Mouse (Mus musculus) neural tube, embryonic 15.5 days (tissue): ENCODE results near the gene Irx2. TPM values are rescaled to one million over a fixed set of nuclear protein-coding genes. Genes with fewer than 3 reads are reported as not detected.

Experiments used
- ATAC-seq: fragments of 200-750 bp; cut with Nextera tagmentation; 2 replicates; pipeline ENCODE4 v1.8.0; 2017; ENCODE audit warnings: mild to moderate bottlenecking, moderate TSS enrichment, moderate library complexity; ENCODE audit not compliant: low FRiP score
- H3K27ac ChIP-seq: fragments of 300-500 bp; sonication (generic); replicated peaks from 2 replicates; pipeline ENCODE4 v1.5.1; 2015; ENCODE audit warnings: mild to moderate bottlenecking, inconsistent platforms
- H3K27me3 ChIP-seq: fragments of 300-500 bp; sonication (generic); replicated peaks from 2 replicates; pipeline ENCODE4 v1.6.1; 2015; ENCODE audit warnings: inconsistent platforms
- H3K36me3 ChIP-seq: fragments of 300-500 bp; sonication (generic); 2 replicates; pipeline ENCODE4 v1.6.1; 2015; ENCODE audit warnings: inconsistent platforms
- H3K4me1 ChIP-seq: fragments of 300-500 bp; sonication (generic); 2 replicates; pipeline ENCODE4 v1.6.1; 2015; ENCODE audit warnings: inconsistent platforms
- H3K4me2 ChIP-seq: fragments of 300-500 bp; sonication (generic); 2 replicates; pipeline ENCODE4 v1.6.1; 2015; ENCODE audit warnings: inconsistent platforms, mild to moderate bottlenecking, moderate library complexity
- H3K4me3 ChIP-seq: fragments of 300-500 bp; sonication (generic); replicated peaks from 2 replicates; pipeline ENCODE4 v1.5.1; 2015; ENCODE audit warnings: mild to moderate bottlenecking, inconsistent platforms
- H3K9ac ChIP-seq: fragments of 300-500 bp; sonication (generic); replicated peaks from 2 replicates; pipeline ENCODE4 v1.6.1; 2015; ENCODE audit warnings: mild to moderate bottlenecking, inconsistent platforms
- H3K9me3 ChIP-seq: fragments of 300-500 bp; sonication (generic); replicated peaks from 2 replicates; pipeline ENCODE4 v1.6.1; 2016; ENCODE audit warnings: inconsistent platforms
- WGBS: fragments of 180-500 bp; shearing (Covaris S2); methylation state at CpG from one replicate; pipeline ENCODE4 v1.1.7; 2015; ENCODE audit warnings: mixed read lengths; 5-methylcytosine and 5-hydroxymethylcytosine counted together
- polyA plus RNA-seq: library from polyadenylated mRNA; unstranded; fragments of >200 nt; fragmentation: Nextera tagmentation; extraction: Ambion mirVana; gene quantifications from 2 replicates; pipeline ENCODE4 v1.2.1, GENCODE M21; 2015

Gene Irx2
- polyA plus RNA-seq = 8.1 and 11.4 TPM in 2 replicates

- Histone ChIP-seq H3K36me3 (no peaks in the 10 kb centered on the region), H3K4me2 (peak within 1 kb of the TSS; percentile 75), H3K27ac (peak within 1 kb of the TSS; percentile 73), H3K27me3 (peaks cover 61% of the 10 kb centered on the region), H3K9me3 (no peaks in the 10 kb centered on the region), H3K4me1 (peaks cover 49% of the 10 kb centered on the region), H3K9ac (peak within 1 kb of the TSS; percentile 47), H3K4me3 (peak within 1 kb of the TSS; percentile 49)
- ATAC-seq = peak; percentile 87
- WGBS = 0% methylated on average over 35 of the region's 45 CpGs
Observed at GRCm38 (mm10) chr13:72628462-72628916, at the start of gene Irx2. TSS of gene Irx2 (plus strand) at chr13:72628820.

GRCm38 (mm10) chr13:72581276-72581675 lies 47.3 kb upstream of the Irx2 start:
- H3K4me1 ChIP-seq = no peaks in the 10 kb centered on the region
- 0 out of 2 replicates have a peak, but pooled peaks cover 3% of the 10 kb centered on the region for H3K27me3 ChIP-seq
- no peak for ATAC-seq
- no peak overlapping the region for H3K27ac ChIP-seq
- H3K9ac ChIP-seq = no peak overlapping the region
- H3K9me3 ChIP-seq = no peaks in the 10 kb centered on the region
- H3K36me3 ChIP-seq = no peaks in the 10 kb centered on the region
- H3K4me2 ChIP-seq = no peak overlapping the region
- whole genome bisulfite sequencing = 89% methylated on average over 2 of the region's 2 CpGs
- no peak overlapping the region for H3K4me3 ChIP-seq

DNA sequence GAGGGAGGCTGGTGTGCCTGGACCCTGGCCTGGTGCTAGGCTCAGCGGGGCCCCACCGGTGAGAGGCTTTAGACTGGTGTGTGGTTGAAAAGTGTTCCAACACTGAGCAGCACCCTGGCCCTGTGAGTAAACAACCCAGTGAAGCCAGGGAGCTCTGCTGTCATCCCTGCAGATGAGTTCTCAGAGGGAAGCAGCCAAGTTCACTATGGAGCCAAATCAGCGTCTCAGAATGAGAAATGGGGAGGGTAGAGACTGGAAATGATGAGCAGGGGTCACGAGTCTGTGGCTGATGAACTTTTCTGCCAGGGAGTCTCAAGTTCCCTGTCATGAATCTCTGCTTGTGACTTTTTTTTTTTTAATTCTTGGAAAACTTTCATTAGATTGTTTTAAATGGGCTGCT lies 36.1 kb upstream of the Irx2 start:
- Histone ChIP-seq H3K4me2 (no peak overlapping the region), H3K4me3 (no peak overlapping the region), H3K9me3 (no peaks in the 10 kb centered on the region), H3K27me3 (peaks cover 4% of the 10 kb centered on the region; the same call in 1 of the 2 replicates), H3K9ac (no peak overlapping the region), H3K36me3 (no peaks in the 10 kb centered on the region), H3K4me1 (no peaks in the 10 kb centered on the region), H3K27ac (no peak overlapping the region)
- WGBS = 59% methylated on average over 4 of the region's 4 CpGs
- ATAC-seq = no peak

- H3K9me3 ChIP-seq = no peaks in the 10 kb centered on the region
- H3K36me3 ChIP-seq = no peaks in the 10 kb centered on the region
- H3K4me3 ChIP-seq = no peak overlapping the region
- H3K4me2 ChIP-seq = no peak overlapping the region
- 83% methylated on average over 6 of the region's 6 CpGs for WGBS
- no peak overlapping the region for H3K9ac ChIP-seq
- peaks cover 7% of the 10 kb centered on the region; the same call in 1 of the 2 replicates for H3K27me3 ChIP-seq
- H3K4me1 ChIP-seq = no peaks in the 10 kb centered on the region
- H3K27ac ChIP-seq = no peak overlapping the region
- no peak for ATAC-seq
Observed at GRCm38 (mm10) chr13:72593310-72593709, 35.3 kb upstream of the Irx2 start.

- ATAC-seq = no peak
- H3K4me3 ChIP-seq = no peak overlapping the region
- H3K4me2 ChIP-seq = no peak overlapping the region
- H3K27ac ChIP-seq = no peak overlapping the region
- no peaks in the 10 kb centered on the region for H3K4me1 ChIP-seq
- H3K27me3 ChIP-seq = peaks cover 8% of the 10 kb centered on the region; the same call in 1 of the 2 replicates
- WGBS = 84% methylated on average over 4 of the region's 4 CpGs
- no peak overlapping the region for H3K9ac ChIP-seq
- no peaks in the 10 kb centered on the region for H3K36me3 ChIP-seq
- H3K9me3 ChIP-seq = no peaks in the 10 kb centered on the region
Observed at GRCm38 (mm10) chr13:72593710-72594111, 34.9 kb upstream of the Irx2 start.

GRCm38 (mm10) chr13:72599254-72599653 lies 29.4 kb upstream of the Irx2 start:
- H3K36me3 ChIP-seq = no peaks in the 10 kb centered on the region
- ATAC-seq = no peak
- no peak overlapping the region for H3K27ac ChIP-seq
- H3K27me3 ChIP-seq = 0 out of 2 replicates have a peak, but pooled peaks cover 4% of the 10 kb centered on the region
- H3K4me2 ChIP-seq = no peak overlapping the region
- no peak overlapping the region for H3K4me3 ChIP-seq
- H3K9me3 ChIP-seq = no peaks in the 10 kb centered on the region
- no peaks in the 10 kb centered on the region for H3K4me1 ChIP-seq
- WGBS = 98% methylated on average over 3 of the region's 3 CpGs
- no peak overlapping the region for H3K9ac ChIP-seq

- 55% methylated on average over 16 of the region's 16 CpGs for WGBS
Observed at GRCm38 (mm10) chr13:72608706-72609105, 19.9 kb upstream of the Irx2 start.

GRCm38 (mm10) chr13:72610277-72610676 lies 18.3 kb upstream of the Irx2 start:
- 98% methylated on average over 2 of the region's 2 CpGs for WGBS
- no peak overlapping the region for H3K9ac ChIP-seq

More at GRCm38 (mm10) chr13:72608706-72609105, 19.9 kb upstream of the Irx2 start:
- H3K9ac ChIP-seq = no peak overlapping the region
- no peak for ATAC-seq
- H3K4me2 ChIP-seq = no peak overlapping the region
- no peaks in the 10 kb centered on the region for H3K9me3 ChIP-seq
- H3K27me3 ChIP-seq = 0 out of 2 replicates have a peak, but pooled peaks cover 5% of the 10 kb centered on the region
- no peak overlapping the region for H3K4me3 ChIP-seq
- H3K4me1 ChIP-seq = no peaks in the 10 kb centered on the region
- H3K36me3 ChIP-seq = no peaks in the 10 kb centered on the region
- H3K27ac ChIP-seq = no peak overlapping the region

GRCm38 (mm10) chr13:72623926-72624846 lies 4.4 kb upstream of the Irx2 start:
- Histone ChIP-seq H3K27me3 (peaks cover 73% of the 10 kb centered on the region), H3K36me3 (no peaks in the 10 kb centered on the region), H3K27ac (no peak overlapping the region), H3K4me1 (peaks cover 29% of the 10 kb centered on the region), H3K9me3 (no peaks in the 10 kb centered on the region), H3K9ac (no peak overlapping the region), H3K4me3 (peak overlapping the region; percentile 18), H3K4me2 (peak overlapping the region; percentile 51)
- ATAC-seq = no peak
- under 1% methylated on average over 46 of the region's 46 CpGs for WGBS

More at GRCm38 (mm10) chr13:72610277-72610676, 18.3 kb upstream of the Irx2 start:
- ATAC-seq = no peak
- no peaks in the 10 kb centered on the region for H3K4me1 ChIP-seq
- no peaks in the 10 kb centered on the region for H3K9me3 ChIP-seq
- no peak overlapping the region for H3K4me2 ChIP-seq
- 0 out of 2 replicates have a peak, but pooled peaks cover 5% of the 10 kb centered on the region for H3K27me3 ChIP-seq
- no peak overlapping the region for H3K27ac ChIP-seq
- no peaks in the 10 kb centered on the region for H3K36me3 ChIP-seq
- H3K4me3 ChIP-seq = no peak overlapping the region

DNA sequence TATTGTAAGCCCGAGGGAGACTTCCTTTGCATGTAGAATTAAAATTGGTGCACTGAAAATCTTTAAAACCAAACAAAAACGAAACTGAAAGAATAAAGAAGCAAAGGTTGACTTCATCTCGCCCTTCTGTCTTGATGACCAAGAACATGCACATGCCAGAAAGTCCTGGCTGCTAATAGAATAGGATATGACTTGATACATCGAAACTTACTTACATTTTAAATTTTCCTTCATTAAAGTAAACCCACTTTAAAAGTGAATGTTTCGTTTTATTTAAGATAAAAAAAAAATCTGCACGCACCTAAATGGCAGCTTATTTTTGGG lies 3.8 kb upstream of the Irx2 start:
- Histone ChIP-seq H3K4me2 (peak overlapping the region; percentile 51), H3K27ac (no peak overlapping the region), H3K9ac (no peak overlapping the region), H3K36me3 (no peaks in the 10 kb centered on the region), H3K9me3 (no peaks in the 10 kb centered on the region), H3K4me3 (peak overlapping the region; percentile 18; the same call in 1 of the 2 replicates), H3K27me3 (peaks cover 69% of the 10 kb centered on the region), H3K4me1 (peaks cover 32% of the 10 kb centered on the region)
- no peak for ATAC-seq
- whole genome bisulfite sequencing = 8% methylated on average over 6 of the region's 6 CpGs

DNA sequence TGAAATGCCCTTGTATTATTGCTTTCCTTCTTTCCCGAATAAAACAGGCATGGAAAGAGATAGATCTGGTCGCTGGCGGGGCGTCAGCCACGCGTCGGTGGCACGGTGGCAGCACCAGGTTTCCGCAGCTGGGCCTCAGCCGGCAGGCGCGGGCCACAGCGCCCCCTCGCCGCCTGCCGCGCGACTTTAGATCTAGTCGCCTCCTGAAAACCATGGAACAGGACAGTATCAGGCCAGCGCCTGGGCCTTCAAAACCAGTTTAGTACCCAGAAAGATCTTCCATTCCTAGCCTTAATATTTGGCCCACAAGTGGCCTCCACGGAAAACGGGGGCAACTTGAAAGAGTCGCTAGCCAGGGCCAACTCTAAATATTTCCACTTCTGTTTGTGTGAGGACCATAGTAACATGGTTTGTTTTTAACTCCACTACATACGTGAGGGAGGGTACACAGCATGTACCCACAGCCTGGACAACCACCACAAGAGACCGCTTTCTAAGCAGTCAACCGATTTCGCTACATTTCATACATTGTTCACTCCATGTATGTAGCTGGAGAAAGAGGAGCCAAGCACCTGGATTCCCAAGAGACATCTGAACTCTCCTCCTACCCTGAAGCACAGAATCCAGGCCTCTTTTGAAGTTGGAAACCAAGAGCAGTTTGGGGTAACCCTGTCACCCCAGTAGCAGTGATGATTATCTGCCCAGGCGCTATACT lies 3.2 kb upstream of the Irx2 start:
- Histone ChIP-seq H3K4me1 (peaks cover 34% of the 10 kb centered on the region), H3K9me3 (no peaks in the 10 kb centered on the region), H3K27ac (no peak overlapping the region), H3K4me2 (peak overlapping the region; percentile 51; the same call in 1 of the 2 replicates), H3K4me3 (no peak overlapping the region), H3K36me3 (no peaks in the 10 kb centered on the region), H3K27me3 (peaks cover 69% of the 10 kb centered on the region), H3K9ac (no peak overlapping the region)
- WGBS = 11% methylated on average over 28 of the region's 28 CpGs
- no peak for ATAC-seq
